Mouse (Mus musculus) spleen, adult 2 months (tissue): ENCODE data around the gene Afap1.

Experiments
- CTCF ChIP-seq: fragments of 200-500 bp; IDR thresholded peaks from 2 replicates; pipeline ENCODE4 v1.5.1; 2011; ENCODE audit warnings: mild to moderate bottlenecking, inconsistent platforms; ENCODE audit not compliant: insufficient read depth, insufficient read length, insufficient replicate concordance; ENCODE audit errors: extremely low read depth
- POLR2A ChIP-seq: fragments of 200-500 bp; IDR thresholded peaks from 2 replicates; pipeline ENCODE4 v1.6.1; 2011; ENCODE audit warnings: low read depth, low read length, inconsistent platforms

- TF ChIP-seq POLR2A (no peak), CTCF (no peak)
These were observed 8.2 kb downstream of the Afap1 start for GRCm38 (mm10) chr5:35901226-35901809.
